Mouse (Mus musculus): Measurements from ENCODE around the gene Dlg4. TPM values are rescaled to one million over a fixed set of nuclear protein-coding genes. Genes with fewer than 3 reads are reported as not detected.
"Not testable (repeated sequence)": the region's sequence is repeated elsewhere in the genome, so short reads cannot be mapped to it uniquely, and the experiment has no call there.

The Dlg4 gene
- total RNA-seq, 2 experiments from 2014 or later, result 6.6 to 8.1 TPM

GRCm38 (mm10) chr11:70038174-70038573 lies 21.4 kb downstream of the Dlg4 start:
- intact Hi-C loops (cut with DNase I), result no loop called here

GRCm38 (mm10) chr11:70039631-70040030 lies 22.9 kb downstream of the Dlg4 start:
- DNase-seq (ENCODE audit: low spot score), result no peak
- intact Hi-C loops (cut with DNase I), result no loop called here

More at GRCm38 (mm10) chr11:70038174-70038573, 21.4 kb downstream of the Dlg4 start:
- DNase-seq (ENCODE audit: low spot score), result no peak

GRCm38 (mm10) chr11:70040184-70040583 lies 23.4 kb downstream of the Dlg4 start:
- no peak for DNase-seq (ENCODE audit: low spot score)
- intact Hi-C loops (cut with DNase I), result no loop called here

- no peak for DNase-seq (ENCODE audit: low spot score)
- intact Hi-C loops (cut with DNase I), result no loop called here
Measured at GRCm38 (mm10) chr11:70042309-70043085, 25.8 kb downstream of the Dlg4 start.

GRCm38 (mm10) chr11:70043665-70044064 lies 26.9 kb downstream of the Dlg4 start:
- intact Hi-C loops (cut with DNase I), result no loop called here
- no peak for DNase-seq (ENCODE audit: low spot score)

- intact Hi-C loops (cut with DNase I), result no loop called here
- no peak for DNase-seq (ENCODE audit: low spot score)
Measured at GRCm38 (mm10) chr11:70045435-70045834, 28.7 kb downstream of the Dlg4 start.

- no peak for DNase-seq (ENCODE audit: low spot score)
- intact Hi-C loops (cut with DNase I), result no loop called here
Measured at GRCm38 (mm10) chr11:70049366-70049765, 32.6 kb downstream of the Dlg4 start.

GRCm38 (mm10) chr11:70049816-70050215 lies 33.1 kb downstream of the Dlg4 start:
- no peak for DNase-seq (ENCODE audit: low spot score)
- intact Hi-C loops (cut with DNase I), result loop anchor here (10.0 kb wide), 1 partner anchor 265 kb away; no protein-coding TSS in a partner anchor

- intact Hi-C loops (cut with DNase I), result loop anchor here (10.0 kb wide), 1 partner anchor 262 kb away; no protein-coding TSS in a partner anchor
- no peak for DNase-seq (ENCODE audit: low spot score)
Measured at GRCm38 (mm10) chr11:70053156-70053555, 36.4 kb downstream of the Dlg4 start.

GRCm38 (mm10) chr11:70053898-70054570 lies 37.3 kb downstream of the Dlg4 start, which contains the start of gene Asgr1:
Gene Asgr1 (plus strand): TSS chr11:70054085.
- intact Hi-C loops (cut with DNase I), result loop anchor here (2.0 to 10.0 kb wide), 2 partner anchors 159 to 261 kb away; partner anchors contain the start of gene Slc16a11
- no peak for DNase-seq (ENCODE audit: low spot score)

- peak; percentile 39 for DNase-seq (ENCODE audit: low spot score)
- intact Hi-C loops (cut with DNase I), result loop anchor here (2.0 to 10.0 kb wide), 2 partner anchors 157 to 259 kb away; partner anchors contain the start of gene Slc16a11
Measured at GRCm38 (mm10) chr11:70055618-70056214, 39.0 kb downstream of the Dlg4 start.

GRCm38 (mm10) chr11:70057805-70058204 lies 41.1 kb downstream of the Dlg4 start:
- no peak for DNase-seq (ENCODE audit: low spot score)
- intact Hi-C loops (cut with DNase I), result loop anchor here (10.0 kb wide), 1 partner anchor 257 kb away; no protein-coding TSS in a partner anchor

GRCm38 (mm10) chr11:70059930-70060329 lies 43.2 kb downstream of the Dlg4 start:
- intact Hi-C loops (cut with DNase I), result loop anchor here (10.0 kb wide), 1 partner anchor 255 kb away; no protein-coding TSS in a partner anchor
- no peak for DNase-seq (ENCODE audit: low spot score)

- DNase-seq (ENCODE audit: low spot score), result no peak
- intact Hi-C loops (cut with DNase I), result no loop called here
Measured at GRCm38 (mm10) chr11:70063053-70063452, 46.3 kb downstream of the Dlg4 start.

- intact Hi-C loops (cut with DNase I), result no loop called here
- DNase-seq (ENCODE audit: low spot score), result no peak
Measured at GRCm38 (mm10) chr11:70066701-70067100, 50.0 kb downstream of the Dlg4 start.

- no peak for DNase-seq (ENCODE audit: low spot score)
- intact Hi-C loops (cut with DNase I), result no loop called here
Measured at GRCm38 (mm10) chr11:70068245-70068644, 51.5 kb downstream of the Dlg4 start.

- intact Hi-C loops (cut with DNase I), result no loop called here
- no peak for DNase-seq (ENCODE audit: low spot score)
Measured at GRCm38 (mm10) chr11:70070057-70070456, 53.3 kb downstream of the Dlg4 start.

GRCm38 (mm10) chr11:70070603-70071002 lies 53.9 kb downstream of the Dlg4 start:
- DNase-seq (ENCODE audit: low spot score); intact Hi-C loops (cut with DNase I): not testable (repeated sequence)

GRCm38 (mm10) chr11:70074379-70075071 lies 57.8 kb downstream of the Dlg4 start:
- intact Hi-C loops (cut with DNase I), result loop anchor here (1.0 kb wide), 1 partner anchor 139 kb away; no protein-coding TSS in a partner anchor
- peak; percentile 37 for DNase-seq (ENCODE audit: low spot score)

GRCm38 (mm10) chr11:70075581-70075980 lies 58.8 kb downstream of the Dlg4 start:
- DNase-seq (ENCODE audit: low spot score), result no peak
- intact Hi-C loops (cut with DNase I), result no loop called here
